Mouse (Mus musculus): ENCODE results near the gene Ctnnd2. TPM values are rescaled to one million over a fixed set of nuclear protein-coding genes. Genes with fewer than 3 reads are reported as not detected.

Ctnnd2 gene
- polyA plus RNA-seq, 1 experiment from 2014 or later, result 1.8 TPM

DNA sequence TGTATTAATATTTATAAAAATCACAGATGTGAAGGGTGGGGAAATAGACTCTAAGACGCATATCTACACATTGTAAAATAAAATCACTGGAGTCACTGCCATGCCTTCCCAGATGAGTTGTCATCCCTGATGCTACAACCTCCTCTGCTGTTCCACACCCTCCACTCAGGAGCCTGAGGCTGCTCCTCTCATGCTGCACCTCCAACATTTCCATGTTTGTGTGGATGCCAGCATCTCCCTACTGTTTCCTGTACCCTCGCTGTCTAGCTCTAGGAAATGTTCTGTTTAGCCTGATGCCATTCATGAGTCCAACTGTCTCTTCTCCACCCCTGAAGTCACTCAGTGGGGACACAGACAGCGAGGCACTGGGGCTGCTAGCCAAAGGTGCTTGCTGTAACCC lies 620.9 kb downstream of the Ctnnd2 start:
- no peak overlapping the region for H3K9ac ChIP-seq
- H3K27ac ChIP-seq, result no peak overlapping the region
- WGBS, result 78% methylated on average over 3 of the region's 3 CpGs
- no peak overlapping the region for H3K4me3 ChIP-seq
- no peaks in the 10 kb centered on the region for H3K36me3 ChIP-seq
- no peaks in the 10 kb centered on the region for H3K9me3 ChIP-seq
- no peak for ATAC-seq (ENCODE audit: insufficient number of reproducible peaks, low FRiP score, low TSS enrichment, low read depth)
- H3K4me1 ChIP-seq, result no peaks in the 10 kb centered on the region
- no peak overlapping the region for H3K4me2 ChIP-seq
- no peaks in the 10 kb centered on the region for H3K27me3 ChIP-seq

GRCm38 (mm10) chr15:30795723-30796122 lies 623.3 kb downstream of the Ctnnd2 start:
- no peak for ATAC-seq (ENCODE audit: insufficient number of reproducible peaks, low FRiP score, low TSS enrichment, low read depth)
- no peaks in the 10 kb centered on the region for H3K9me3 ChIP-seq
- no peaks in the 10 kb centered on the region for H3K36me3 ChIP-seq
- no peak overlapping the region for H3K9ac ChIP-seq
- H3K4me3 ChIP-seq, result no peak overlapping the region
- H3K4me1 ChIP-seq, result no peaks in the 10 kb centered on the region
- no peak overlapping the region for H3K4me2 ChIP-seq
- H3K27me3 ChIP-seq, result no peaks in the 10 kb centered on the region
- whole genome bisulfite sequencing, result 95% methylated on average over 3 of the region's 3 CpGs
- no peak overlapping the region for H3K27ac ChIP-seq

GRCm38 (mm10) chr15:30827424-30828263 lies 655.3 kb downstream of the Ctnnd2 start:
- Histone ChIP-seq H3K9me3 (no peaks in the 10 kb centered on the region), H3K36me3 (no peaks in the 10 kb centered on the region), H3K27me3 (no peaks in the 10 kb centered on the region), H3K4me2 (no peak overlapping the region), H3K4me3 (no peak overlapping the region), H3K4me1 (no peaks in the 10 kb centered on the region), H3K27ac (no peak overlapping the region), H3K9ac (no peak overlapping the region)
- WGBS, result 81% methylated on average over 17 of the region's 17 CpGs
- no peak for ATAC-seq (ENCODE audit: insufficient number of reproducible peaks, low FRiP score, low TSS enrichment, low read depth)

DNA sequence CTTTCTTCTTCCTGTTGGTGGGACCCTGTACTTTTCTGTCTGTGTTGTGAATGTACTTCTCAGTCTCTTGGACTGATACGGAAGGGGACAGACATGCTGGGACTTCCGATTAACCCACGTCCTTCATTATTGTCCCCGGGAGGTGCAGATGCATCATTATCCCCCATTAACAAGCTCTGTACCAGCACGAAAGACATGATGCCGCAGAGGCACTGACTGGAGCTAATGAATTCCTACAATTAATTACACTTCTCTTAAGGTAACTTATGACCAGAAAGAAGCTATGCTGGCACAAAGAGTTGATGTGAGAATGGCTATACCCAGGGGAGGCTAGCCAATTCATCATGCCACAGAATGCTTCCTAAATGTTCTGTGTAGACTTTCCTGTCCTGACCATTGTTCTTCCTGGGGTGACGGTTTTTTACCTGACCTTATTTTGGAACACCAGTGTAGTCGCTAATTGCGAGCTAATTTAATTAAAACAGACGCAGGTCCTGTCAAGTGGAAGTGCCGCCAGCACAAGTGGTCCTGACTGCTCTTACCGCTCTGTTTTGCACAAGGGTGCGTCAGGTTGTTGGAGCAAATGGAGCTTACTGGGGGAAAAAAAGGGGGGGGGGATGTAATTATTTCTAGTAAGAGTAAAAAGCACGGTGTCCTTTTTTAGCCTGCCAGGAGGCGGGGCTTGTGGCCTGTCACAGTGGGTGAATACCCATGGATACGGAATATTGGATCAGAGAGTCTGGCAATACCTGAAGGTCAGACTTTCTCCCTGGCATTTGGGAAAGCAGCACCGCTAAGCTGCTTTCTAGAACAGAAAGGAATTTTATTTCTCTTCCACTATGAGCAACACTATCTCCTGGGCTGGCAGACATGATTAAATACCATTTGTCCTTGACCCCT lies 685.1 kb downstream of the Ctnnd2 start:
- no peaks in the 10 kb centered on the region for H3K27me3 ChIP-seq
- no peak overlapping the region for H3K27ac ChIP-seq
- H3K9me3 ChIP-seq, result no peaks in the 10 kb centered on the region
- no peak overlapping the region for H3K9ac ChIP-seq
- H3K4me2 ChIP-seq, result no peak overlapping the region
- H3K4me3 ChIP-seq, result no peak overlapping the region
- ATAC-seq (ENCODE audit: insufficient number of reproducible peaks, low FRiP score, low TSS enrichment, low read depth), result no peak
- H3K4me1 ChIP-seq, result no peaks in the 10 kb centered on the region
- 68% methylated on average over 17 of the region's 17 CpGs for WGBS
- H3K36me3 ChIP-seq, result no peaks in the 10 kb centered on the region

DNA sequence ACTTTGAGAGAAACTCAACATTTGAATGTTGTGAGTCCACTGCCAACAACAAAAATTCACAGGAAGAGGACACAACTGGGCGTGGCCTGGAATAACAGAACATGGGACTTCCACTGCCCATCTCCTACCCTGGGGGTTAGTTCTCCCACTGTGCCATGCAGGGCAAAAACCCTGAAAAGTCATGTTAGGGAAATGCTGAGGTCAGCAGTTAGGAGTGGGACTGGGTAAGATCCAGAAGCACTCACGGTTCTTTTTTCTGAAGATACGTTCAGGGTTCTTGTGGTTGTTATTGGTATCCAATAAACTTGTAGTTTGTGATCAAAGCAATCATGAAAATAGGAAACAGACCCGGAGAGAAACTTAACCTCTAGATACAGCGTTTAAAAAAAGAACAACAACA lies 695.0 kb downstream of the Ctnnd2 start:
- Histone ChIP-seq H3K9ac (no peak overlapping the region), H3K4me3 (no peak overlapping the region), H3K9me3 (no peaks in the 10 kb centered on the region), H3K27me3 (no peaks in the 10 kb centered on the region), H3K4me2 (no peak overlapping the region), H3K36me3 (no peaks in the 10 kb centered on the region), H3K27ac (no peak overlapping the region), H3K4me1 (no peaks in the 10 kb centered on the region)
- no peak for ATAC-seq (ENCODE audit: insufficient number of reproducible peaks, low FRiP score, low TSS enrichment, low read depth)
- 71% methylated on average over 5 of the region's 5 CpGs for WGBS

- Histone ChIP-seq H3K9ac (no peak overlapping the region), H3K9me3 (no peaks in the 10 kb centered on the region), H3K4me3 (no peak overlapping the region), H3K36me3 (no peaks in the 10 kb centered on the region), H3K27ac (no peak overlapping the region), H3K4me1 (no peaks in the 10 kb centered on the region), H3K27me3 (no peaks in the 10 kb centered on the region), H3K4me2 (no peak overlapping the region)
- no peak for ATAC-seq (ENCODE audit: insufficient number of reproducible peaks, low FRiP score, low TSS enrichment, low read depth)
- WGBS, result 65% methylated on average over 12 of the region's 12 CpGs
These were observed 697.5 kb downstream of the Ctnnd2 start for GRCm38 (mm10) chr15:30869673-30870512.

GRCm38 (mm10) chr15:30875523-30875922 lies 703.1 kb downstream of the Ctnnd2 start:
- Histone ChIP-seq H3K27me3 (no peaks in the 10 kb centered on the region), H3K27ac (no peak overlapping the region), H3K4me3 (no peak overlapping the region), H3K36me3 (no peaks in the 10 kb centered on the region), H3K4me1 (no peaks in the 10 kb centered on the region), H3K9ac (no peak overlapping the region), H3K9me3 (no peaks in the 10 kb centered on the region), H3K4me2 (no peak overlapping the region)
- no peak for ATAC-seq (ENCODE audit: insufficient number of reproducible peaks, low FRiP score, low TSS enrichment, low read depth)
- WGBS, result 50% methylated on average over 1 of the region's 1 CpGs

DNA sequence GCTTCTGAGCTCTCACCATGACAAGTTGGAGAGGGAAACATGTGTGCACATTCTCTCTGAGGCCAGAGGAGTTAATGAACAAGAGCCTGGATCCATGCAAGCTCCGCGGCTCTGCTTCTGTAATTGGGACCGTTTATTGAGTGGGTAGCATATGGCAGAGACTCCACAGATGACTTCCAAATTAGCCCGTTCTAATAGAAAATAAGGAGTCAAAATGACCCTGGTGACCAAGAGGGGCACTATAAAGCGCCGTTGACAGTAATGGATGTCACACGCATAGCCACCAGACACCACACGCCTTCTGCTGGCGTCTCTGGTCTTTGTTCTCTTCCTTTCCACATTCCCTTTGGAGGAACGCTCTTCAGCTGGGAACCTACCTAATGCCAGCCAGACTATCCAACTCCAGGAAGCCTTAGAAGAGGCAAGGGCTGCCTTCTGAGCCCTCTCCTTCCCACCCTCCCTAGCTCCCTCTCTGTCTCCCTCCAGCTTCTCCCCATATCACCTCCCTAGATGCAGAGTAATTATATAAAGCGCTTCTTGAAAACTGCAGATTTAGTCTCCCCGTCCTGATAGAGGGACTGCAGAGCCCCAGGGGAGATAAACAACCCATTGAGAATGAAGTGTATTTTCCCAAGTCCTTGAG lies 712.4 kb downstream of the Ctnnd2 start:
- ATAC-seq (ENCODE audit: insufficient number of reproducible peaks, low FRiP score, low TSS enrichment, low read depth), result no peak
- Histone ChIP-seq H3K9me3 (no peaks in the 10 kb centered on the region), H3K9ac (no peak overlapping the region), H3K4me2 (no peak overlapping the region), H3K4me1 (0 out of 2 replicates have a peak, but pooled peaks cover 5% of the 10 kb centered on the region), H3K4me3 (no peak overlapping the region), H3K27ac (no peak overlapping the region), H3K27me3 (no peaks in the 10 kb centered on the region), H3K36me3 (no peaks in the 10 kb centered on the region)
- 57% methylated on average over 12 of the region's 12 CpGs for WGBS

- no peaks in the 10 kb centered on the region for H3K36me3 ChIP-seq
- H3K27me3 ChIP-seq, result no peaks in the 10 kb centered on the region
- no peak overlapping the region for H3K27ac ChIP-seq
- no peak overlapping the region for H3K9ac ChIP-seq
- H3K9me3 ChIP-seq, result no peaks in the 10 kb centered on the region
- no peak for ATAC-seq (ENCODE audit: insufficient number of reproducible peaks, low FRiP score, low TSS enrichment, low read depth)
- H3K4me3 ChIP-seq, result no peak overlapping the region
- 0 out of 2 replicates have a peak, but pooled peaks cover 5% of the 10 kb centered on the region for H3K4me1 ChIP-seq
- 42% methylated on average over 6 of the region's 6 CpGs for WGBS
- H3K4me2 ChIP-seq, result no peak overlapping the region
These were observed 713.0 kb downstream of the Ctnnd2 start for GRCm38 (mm10) chr15:30885410-30885809.

DNA sequence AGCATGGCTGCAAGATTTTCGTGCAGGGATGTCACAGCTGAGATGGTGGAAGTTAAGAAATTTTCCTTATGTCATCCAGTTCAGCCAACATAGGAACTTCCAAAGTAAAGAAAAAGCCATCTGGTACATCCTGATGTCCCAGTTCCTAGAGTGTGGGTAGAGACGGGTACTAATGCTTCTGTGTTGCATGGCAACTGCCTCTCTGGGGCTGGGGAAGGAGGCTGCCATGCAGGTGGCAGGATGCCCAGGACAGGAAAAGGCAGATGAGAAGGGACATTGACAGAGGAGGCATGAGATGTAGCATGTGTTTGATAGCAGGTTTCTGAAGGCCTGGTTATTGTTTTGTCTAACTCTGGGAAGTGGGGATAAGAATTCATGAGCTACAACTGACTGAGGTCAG lies 715.2 kb downstream of the Ctnnd2 start:
- Histone ChIP-seq H3K9me3 (no peaks in the 10 kb centered on the region), H3K27ac (no peak overlapping the region), H3K4me2 (no peak overlapping the region), H3K4me1 (0 out of 2 replicates have a peak, but pooled peaks cover 5% of the 10 kb centered on the region), H3K4me3 (no peak overlapping the region), H3K27me3 (no peaks in the 10 kb centered on the region), H3K9ac (no peak overlapping the region), H3K36me3 (no peaks in the 10 kb centered on the region)
- 78% methylated on average over 2 of the region's 2 CpGs for WGBS
- no peak for ATAC-seq (ENCODE audit: insufficient number of reproducible peaks, low FRiP score, low TSS enrichment, low read depth)

- 75% methylated on average over 4 of the region's 4 CpGs for WGBS
These were observed 719.6 kb downstream of the Ctnnd2 start for GRCm38 (mm10) chr15:30891986-30892385.

More at GRCm38 (mm10) chr15:30891986-30892385, 719.6 kb downstream of the Ctnnd2 start:
- Histone ChIP-seq H3K4me2 (no peak overlapping the region), H3K27ac (no peak overlapping the region), H3K9me3 (no peaks in the 10 kb centered on the region), H3K4me1 (no peaks in the 10 kb centered on the region), H3K36me3 (no peaks in the 10 kb centered on the region), H3K9ac (no peak overlapping the region), H3K27me3 (no peaks in the 10 kb centered on the region), H3K4me3 (no peak overlapping the region)
- ATAC-seq (ENCODE audit: insufficient number of reproducible peaks, low FRiP score, low TSS enrichment, low read depth), result no peak

Data from limb, embryonic 15.5 days (tissue).